Mouse (Mus musculus) ES-E14 (cell line): ENCODE results near the gene Irf4.

ENCODE experiments used
- HCFC1 ChIP-seq: IDR thresholded peaks from 2 replicates; pipeline ENCODE4 v1.6.1; 2012; ENCODE audit warnings: low read length, inconsistent platforms, borderline replicate concordance; ENCODE audit not compliant: insufficient read depth
- MAFK ChIP-seq: IDR thresholded peaks from 2 replicates; pipeline ENCODE4 v1.6.1; 2014; ENCODE audit warnings: mild to moderate bottlenecking, low read depth, low read length, inconsistent platforms; ENCODE audit not compliant: insufficient read depth
- ZC3H11A ChIP-seq: IDR thresholded peaks from 2 replicates; pipeline ENCODE4 v1.6.1; 2012; ENCODE audit warnings: low read depth, mild to moderate bottlenecking, inconsistent platforms, low read length, borderline replicate concordance
- ZNF384 ChIP-seq: IDR thresholded peaks from 2 replicates; pipeline ENCODE4 v1.6.1; 2012; ENCODE audit warnings: low read depth, low read length, inconsistent platforms

- TF ChIP-seq ZNF384: no peak
- TF ChIP-seq HCFC1: no peak
- no peak for TF ChIP-seq ZC3H11A
- no peak for TF ChIP-seq MAFK
Measured at GRCm38 (mm10) chr13:30792741-30793140, 43.7 kb downstream of the Irf4 start.
